Mouse (Mus musculus) midbrain, postnatal 0 days (tissue): ENCODE results near the gene Stil. TPM values are rescaled to one million over a fixed set of nuclear protein-coding genes. Genes with fewer than 3 reads are reported as not detected.
"Not testable (repeated sequence)": the region's sequence is repeated elsewhere in the genome, so short reads cannot be mapped to it uniquely, and the experiment has no call there.

Experiments used
- ATAC-seq: fragments of 200-750 bp; cut with Nextera tagmentation; 2 replicates; pipeline ENCODE4 v1.8.0; 2017; ENCODE audit warnings: moderate number of reproducible peaks, mild to moderate bottlenecking, moderate TSS enrichment, moderate library complexity; ENCODE audit not compliant: low FRiP score
- DNase-seq: peaks from one replicate; pipeline ENCODE4 v3.0.0-alpha.2; 2015; ENCODE audit warnings: low spot score
- H3K27ac ChIP-seq: fragments of 300-500 bp; sonication (generic); 2 replicates; pipeline ENCODE4 v1.5.1; 2014; ENCODE audit warnings: low read depth, mild to moderate bottlenecking, low read length, mixed read lengths
- H3K27me3 ChIP-seq: fragments of 300-500 bp; sonication (generic); 2 replicates; pipeline ENCODE4 v1.6.1; 2014; ENCODE audit warnings: low read length, control low read depth, mixed read lengths; ENCODE audit not compliant: insufficient read depth
- H3K36me3 ChIP-seq: fragments of 300-500 bp; sonication (generic); 2 replicates; pipeline ENCODE4 v1.6.1; 2014; ENCODE audit warnings: low read length, control low read depth, mixed read lengths; ENCODE audit not compliant: insufficient read depth
- H3K4me1 ChIP-seq: fragments of 300-500 bp; sonication (generic); 2 replicates; pipeline ENCODE4 v1.6.1; 2014; ENCODE audit warnings: mild to moderate bottlenecking, control low read depth, antibody characterized with exemption, low read length, mixed read lengths; ENCODE audit not compliant: insufficient read depth
- H3K4me2 ChIP-seq: fragments of 300-500 bp; sonication (generic); 2 replicates; pipeline ENCODE4 v1.6.1; 2014; ENCODE audit warnings: low read depth, mild to moderate bottlenecking, low read length, mixed read lengths; ENCODE audit not compliant: poor library complexity, severe bottlenecking
- H3K4me3 ChIP-seq: fragments of 300-500 bp; sonication (generic); 2 replicates; pipeline ENCODE4 v1.5.1; 2014; ENCODE audit warnings: low read depth, mild to moderate bottlenecking, low read length, moderate library complexity
- H3K9ac ChIP-seq: fragments of 300-500 bp; sonication (generic); replicated peaks from 2 replicates; pipeline ENCODE4 v1.6.1; 2014; ENCODE audit warnings: mild to moderate bottlenecking, low read length, moderate library complexity, mixed read lengths; ENCODE audit not compliant: poor library complexity, severe bottlenecking
- H3K9me3 ChIP-seq: fragments of 300-500 bp; sonication (generic); 2 replicates; pipeline ENCODE4 v1.6.1; 2016; ENCODE audit warnings: low read length, control low read depth
- CTCF ChIP-seq: IDR thresholded peaks from 2 replicates; pipeline ENCODE4 v1.5.1; 2016; ENCODE audit warnings: antibody characterized with exemption, mild to moderate bottlenecking
- WGBS: fragments of 180-500 bp; shearing (Covaris S2); extraction: QIAGEN DNeasy Blood & Tissue Kit; methylation state at CpG from one replicate; pipeline ENCODE4 v1.1.7; 2014; 5-methylcytosine and 5-hydroxymethylcytosine counted together
- polyA plus RNA-seq: library from polyadenylated mRNA; unstranded; fragments of >200 nt; fragmentation: Nextera tagmentation; extraction: Ambion mirVana; gene quantifications from 2 replicates; pipeline ENCODE4 v1.2.1, GENCODE M21; 2015
- total RNA-seq: library from RNA; depleted of rRNA; stranded (reverse); fragments of >200 nt; gene quantifications from 2 replicates; pipeline ENCODE4 v1.2.3, GENCODE M21; 2014; rRNA removed

Gene Stil
- 1.9 and 2.6 TPM in 2 replicates for total RNA-seq
- 1.4 and 1.8 TPM in 2 replicates for polyA plus RNA-seq

- Histone ChIP-seq H3K27ac (peak within 1 kb of the TSS; percentile 85), H3K9ac (peak within 1 kb of the TSS; percentile 60), H3K4me2 (peak within 1 kb of the TSS; percentile 89), H3K36me3 (no peaks in the 10 kb centered on the region), H3K4me1 (0 out of 2 replicates have a peak, but pooled peaks cover 4% of the 10 kb centered on the region), H3K27me3 (no peaks in the 10 kb centered on the region), H3K4me3 (peak within 1 kb of the TSS; percentile 57), H3K9me3 (no peaks in the 10 kb centered on the region)
- WGBS, result 0% methylated on average over 52 of the region's 52 CpGs
- DNase-seq, result peak; percentile 99
- peak; percentile 29; the same call in 1 of the 2 replicates for TF ChIP-seq CTCF
- ATAC-seq, result peak; percentile 100
Measured at GRCm38 (mm10) chr4:114999773-115000428, at the start of gene Stil. Gene Stil, plus strand, starts transcription at chr4:115000159.

- TF ChIP-seq CTCF, result no peak
- Histone ChIP-seq H3K4me2 (no peak overlapping the region), H3K27me3 (no peaks in the 10 kb centered on the region), H3K9ac (no peak overlapping the region), H3K9me3 (no peaks in the 10 kb centered on the region), H3K27ac (no peak overlapping the region), H3K4me1 (no peaks in the 10 kb centered on the region), H3K36me3 (0 out of 2 replicates have a peak, but pooled peaks cover 2% of the 10 kb centered on the region), H3K4me3 (no peak overlapping the region)
- 88% methylated on average over 3 of the region's 3 CpGs for WGBS
- no peak for ATAC-seq
- DNase-seq, result no peak
Measured at GRCm38 (mm10) chr4:114953172-114953571, 46.8 kb upstream of the Stil start.

GRCm38 (mm10) chr4:114957403-114957802 lies 42.6 kb upstream of the Stil start:
- peak; percentile 9 for DNase-seq
- Histone ChIP-seq H3K36me3 (0 out of 2 replicates have a peak, but pooled peaks cover 3% of the 10 kb centered on the region), H3K4me3 (no peak overlapping the region), H3K27ac (no peak overlapping the region), H3K9ac (no peak overlapping the region), H3K9me3 (no peaks in the 10 kb centered on the region), H3K4me1 (no peaks in the 10 kb centered on the region), H3K27me3 (no peaks in the 10 kb centered on the region), H3K4me2 (no peak overlapping the region)
- TF ChIP-seq CTCF, result no peak
- ATAC-seq, result no peak

GRCm38 (mm10) chr4:114958231-114958630 lies 41.7 kb upstream of the Stil start:
- Histone ChIP-seq H3K9ac (no peak overlapping the region), H3K4me2 (no peak overlapping the region), H3K9me3 (no peaks in the 10 kb centered on the region), H3K36me3 (peaks cover 9% of the 10 kb centered on the region; the same call in 1 of the 2 replicates), H3K27me3 (no peaks in the 10 kb centered on the region), H3K4me1 (no peaks in the 10 kb centered on the region), H3K27ac (no peak overlapping the region), H3K4me3 (no peak overlapping the region)
- no peak for TF ChIP-seq CTCF
- no peak for ATAC-seq
- DNase-seq, result no peak
- WGBS, result 95% methylated on average over 2 of the region's 2 CpGs

- Histone ChIP-seq H3K27ac (no peak overlapping the region), H3K9me3 (no peaks in the 10 kb centered on the region), H3K4me1 (no peaks in the 10 kb centered on the region), H3K36me3 (peaks cover 9% of the 10 kb centered on the region; the same call in 1 of the 2 replicates), H3K4me2 (no peak overlapping the region), H3K27me3 (no peaks in the 10 kb centered on the region), H3K4me3 (no peak overlapping the region), H3K9ac (no peak overlapping the region)
- no peak for DNase-seq
- TF ChIP-seq CTCF, result no peak
- no peak for ATAC-seq
- WGBS, result 96% methylated on average over 4 of the region's 4 CpGs
Measured at GRCm38 (mm10) chr4:114958786-114959185, 41.2 kb upstream of the Stil start.

- no peak for TF ChIP-seq CTCF
- H3K4me2 ChIP-seq, result no peak overlapping the region
- WGBS, result 94% methylated on average over 2 of the region's 2 CpGs
- no peaks in the 10 kb centered on the region for H3K4me1 ChIP-seq
- DNase-seq (no peak), ATAC-seq (no peak)
- no peaks in the 10 kb centered on the region for H3K27me3 ChIP-seq
- no peak overlapping the region for H3K27ac ChIP-seq
- no peak overlapping the region for H3K4me3 ChIP-seq
- H3K36me3 ChIP-seq, result peaks cover 9% of the 10 kb centered on the region; the same call in 1 of the 2 replicates
- H3K9ac ChIP-seq, result no peak overlapping the region
- no peaks in the 10 kb centered on the region for H3K9me3 ChIP-seq
Measured at GRCm38 (mm10) chr4:114959533-114959932, 40.4 kb upstream of the Stil start.

GRCm38 (mm10) chr4:114960881-114961280 lies 39.1 kb upstream of the Stil start:
- not testable (repeated sequence) for H3K9me3 ChIP-seq, H3K27ac ChIP-seq, H3K4me2 ChIP-seq, H3K4me3 ChIP-seq, DNase-seq, ATAC-seq, H3K27me3 ChIP-seq, H3K9ac ChIP-seq, H3K4me1 ChIP-seq
- H3K36me3 ChIP-seq, result peaks cover 18% of the 10 kb centered on the region
- 93% methylated on average over 2 of the region's 2 CpGs for WGBS
